Mouse (Mus musculus): ENCODE measurements at regions not wholly inside any gene's neighbourhood (a gene's known extent, or its start where the extent isn't known, plus 50 kb on each side); places are given as distances from the start of the nearest gene placed in this dataset.
A peak's percentile ranks its signal among the peaks of the same experiment; 100 is the strongest.

DNA sequence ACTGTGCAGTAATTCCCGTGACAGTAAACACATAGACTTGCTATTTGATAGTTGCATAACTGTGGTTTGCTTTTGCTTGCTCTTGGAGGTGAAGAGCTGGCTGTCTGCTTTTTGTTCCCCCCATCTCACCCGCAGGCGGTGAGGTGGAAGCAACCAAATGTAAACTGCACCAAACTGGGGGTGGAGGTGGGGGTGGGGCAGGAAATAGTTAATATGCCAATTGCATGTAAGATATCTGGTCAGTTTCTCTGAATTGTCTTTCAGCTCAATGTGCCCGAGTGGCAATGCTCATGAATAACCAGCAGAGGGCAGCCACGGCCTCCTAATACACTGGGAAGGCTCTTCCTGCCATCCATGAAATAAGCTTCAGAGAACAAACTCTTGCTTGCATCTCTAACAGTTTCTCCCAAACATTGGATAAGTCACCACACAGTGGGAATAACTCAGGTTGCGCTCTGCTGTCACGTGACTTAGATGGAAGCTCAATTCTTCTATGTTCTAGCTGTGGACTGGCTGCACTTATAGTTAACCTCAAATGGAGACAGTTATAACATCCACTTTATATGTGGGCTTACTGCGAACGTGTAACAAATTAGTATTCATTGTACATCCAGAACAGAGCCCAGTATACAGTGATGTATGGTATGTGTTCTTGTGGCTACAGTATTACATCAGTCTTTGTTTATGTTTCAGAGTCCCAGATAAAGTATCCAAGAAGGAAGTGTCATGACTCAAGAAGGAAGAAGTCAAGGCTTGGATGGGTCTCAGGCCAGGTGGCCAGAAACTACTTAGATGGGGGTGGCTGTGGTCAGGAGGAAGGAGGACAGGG is 62.0 kb upstream of the Egflam start:
- peak; percentile 83 for DNase-seq (ENCODE audit: low spot score)

DNA sequence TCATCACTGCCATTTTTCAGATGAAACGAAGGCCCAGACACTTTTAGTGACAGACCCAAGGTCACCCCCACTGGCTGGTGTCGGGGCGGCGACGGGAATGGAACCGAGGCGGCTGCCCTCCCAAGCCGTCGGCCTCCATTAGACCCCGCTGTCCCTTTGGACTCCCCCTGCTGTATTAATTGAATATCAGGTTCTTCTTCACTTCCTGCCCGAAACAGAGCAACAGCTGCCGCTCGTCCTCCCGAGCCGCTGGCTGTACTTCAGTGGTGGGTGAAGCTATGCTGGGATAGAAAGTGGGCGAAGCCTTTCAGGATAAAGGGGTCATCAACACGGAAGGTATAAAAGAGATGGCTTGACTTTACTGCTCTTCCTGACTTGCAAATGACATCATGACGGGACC is 64.4 kb upstream of the Egflam start:
- DNase-seq (ENCODE audit: low spot score) = no peak

DNA sequence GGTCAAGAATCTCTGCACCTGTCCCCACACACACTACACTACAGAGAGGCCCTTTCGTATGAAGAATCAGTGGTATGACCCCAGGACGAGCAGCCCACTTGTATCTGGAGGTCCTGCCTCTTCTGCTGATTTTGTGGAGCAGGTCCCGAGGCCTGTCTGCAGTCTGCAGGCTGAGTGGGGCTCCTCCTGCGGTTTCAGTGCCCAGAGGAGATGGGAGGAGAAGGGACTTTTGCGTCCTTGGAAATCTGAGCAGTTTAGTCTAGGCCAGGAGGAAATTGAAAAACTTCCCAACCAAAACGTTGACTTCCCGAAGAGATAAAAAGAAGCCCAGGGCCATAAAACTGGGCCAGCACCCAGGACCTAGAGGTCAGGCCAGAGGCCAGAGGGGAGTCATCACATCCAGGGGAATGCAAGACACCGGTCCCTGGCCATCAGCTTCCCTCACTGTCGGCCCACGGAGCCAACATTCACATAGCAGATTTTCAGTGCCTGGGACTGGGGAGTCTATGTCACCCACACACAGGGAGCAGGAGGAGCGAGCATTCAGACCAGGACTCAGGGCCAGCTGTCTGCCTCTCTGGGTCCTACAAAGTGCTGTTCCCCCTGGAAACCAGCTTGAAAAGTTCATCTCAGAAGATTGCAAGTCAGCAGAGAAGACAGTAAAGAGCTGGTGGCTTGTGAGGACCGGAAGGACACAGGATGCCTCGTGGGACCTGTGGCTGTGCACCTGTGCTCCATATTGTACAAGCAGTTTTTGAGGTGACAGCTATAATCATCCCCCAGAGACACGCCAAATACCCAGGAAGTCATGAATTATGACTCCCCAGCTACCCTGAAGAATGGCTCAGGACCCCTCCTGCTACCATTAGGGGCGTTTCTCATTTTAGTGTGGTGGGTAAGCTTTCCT is 65.5 kb upstream of the Egflam start:
- DNase-seq (ENCODE audit: low spot score) = no peak

DNA sequence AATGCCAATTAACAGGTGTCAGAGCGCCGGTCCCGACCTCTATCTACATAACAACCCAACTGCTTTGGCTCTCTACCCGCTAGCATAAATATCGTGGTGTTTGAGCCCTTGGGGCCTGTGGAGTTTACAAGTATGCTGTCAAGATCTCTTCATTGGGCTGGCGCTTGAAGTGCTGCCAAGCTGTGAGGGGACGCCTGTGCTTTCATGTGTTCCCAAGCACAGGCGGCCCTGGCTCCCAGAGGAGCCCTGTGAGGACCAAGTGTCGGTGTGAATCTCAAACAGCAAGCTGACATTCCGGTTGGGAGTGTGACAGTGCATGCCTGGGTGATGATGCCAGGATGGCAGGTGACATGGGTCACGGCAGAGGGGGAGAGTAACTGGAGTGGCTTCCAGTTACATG is 82.0 kb upstream of the Egflam start:
- no peak for DNase-seq (ENCODE audit: low spot score)

DNA sequence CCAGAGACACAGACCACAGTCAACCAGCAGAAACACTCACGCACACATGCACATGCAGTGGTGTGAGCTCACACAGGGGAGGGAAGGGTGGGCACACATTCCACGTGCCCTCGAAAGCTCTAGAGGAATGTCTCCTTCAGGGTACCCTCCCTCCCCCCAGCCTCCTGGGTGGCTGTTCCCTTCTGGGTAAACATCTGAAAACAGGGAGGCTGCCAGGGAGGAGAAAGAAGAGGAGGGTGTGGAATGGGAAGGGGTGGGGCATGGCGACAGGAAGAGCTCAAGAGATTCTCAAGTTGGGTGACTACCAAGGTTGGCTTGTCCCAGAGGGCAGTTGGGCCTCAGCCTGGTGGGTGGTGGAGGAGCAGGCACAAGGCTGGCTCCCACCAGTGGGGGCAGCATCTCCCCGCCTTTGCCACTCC is 82.6 kb upstream of the Egflam start:
- DNase-seq (ENCODE audit: low spot score) = no peak

DNA sequence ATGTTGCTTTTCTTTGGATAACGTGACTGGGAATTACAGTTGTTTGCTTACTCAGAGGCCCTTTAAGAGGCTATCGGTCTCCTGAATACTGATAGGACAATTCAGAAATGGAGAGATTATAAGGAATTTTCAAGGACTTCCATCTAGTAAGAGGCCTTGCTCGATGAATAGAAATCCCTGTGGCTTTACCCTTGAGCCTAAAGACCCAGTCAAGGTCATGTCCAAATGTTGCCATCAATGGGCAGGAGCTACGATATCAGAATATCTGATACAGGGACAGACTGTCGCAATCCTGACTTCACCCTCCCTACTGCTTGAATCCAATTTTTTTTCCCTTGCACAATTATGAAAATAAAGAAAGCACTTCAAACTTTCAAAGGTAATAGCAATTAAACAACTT is 85.5 kb upstream of the Egflam start:
- no peak for DNase-seq (ENCODE audit: low spot score)

DNA sequence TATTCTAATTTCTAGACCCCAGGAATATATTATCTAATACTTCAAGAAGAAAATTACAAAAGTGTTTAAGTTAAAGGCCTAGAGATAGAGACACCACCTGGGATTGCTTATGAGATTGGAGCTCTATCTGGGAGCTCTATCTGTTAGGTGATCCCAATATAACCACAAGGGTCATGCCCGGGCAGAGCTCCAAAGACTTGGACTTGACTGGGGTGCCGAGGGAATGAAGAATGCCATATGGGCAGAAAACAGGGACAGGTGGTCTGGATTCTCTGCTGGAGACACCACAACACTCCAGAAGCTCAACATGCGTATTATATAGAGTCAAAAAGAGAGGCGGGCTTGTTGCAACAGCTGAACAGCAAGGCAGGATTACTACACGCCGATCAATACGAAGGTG is 92.9 kb upstream of the Egflam start:
- no peak for DNase-seq (ENCODE audit: low spot score)

DNA sequence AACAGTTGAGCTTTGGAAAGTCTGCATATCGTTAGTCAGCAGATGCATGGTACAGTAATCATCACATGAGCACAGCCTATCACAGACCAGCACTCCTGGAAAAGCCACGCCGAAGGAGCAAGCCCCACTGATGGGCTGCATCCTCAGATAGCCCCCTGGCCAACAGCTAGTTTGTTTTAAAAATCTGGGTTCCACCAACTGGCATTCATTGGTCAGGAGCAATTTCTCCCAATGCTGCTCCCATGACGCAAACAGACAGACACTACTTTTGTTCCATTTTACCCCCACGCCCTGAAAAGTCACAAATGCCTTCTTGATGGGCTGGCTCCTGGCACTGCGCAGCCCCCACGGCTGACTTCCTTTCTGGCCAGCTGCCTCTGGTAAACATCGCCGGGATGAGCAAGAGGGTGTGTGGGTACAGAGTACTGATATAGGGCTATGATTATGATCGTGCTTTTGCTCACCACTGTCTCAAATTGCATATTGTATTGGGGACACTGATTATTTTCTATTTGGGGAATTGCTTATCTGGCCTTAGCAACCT is 95.0 kb upstream of the Egflam start:
- DNase-seq (ENCODE audit: low spot score) = no peak

DNA sequence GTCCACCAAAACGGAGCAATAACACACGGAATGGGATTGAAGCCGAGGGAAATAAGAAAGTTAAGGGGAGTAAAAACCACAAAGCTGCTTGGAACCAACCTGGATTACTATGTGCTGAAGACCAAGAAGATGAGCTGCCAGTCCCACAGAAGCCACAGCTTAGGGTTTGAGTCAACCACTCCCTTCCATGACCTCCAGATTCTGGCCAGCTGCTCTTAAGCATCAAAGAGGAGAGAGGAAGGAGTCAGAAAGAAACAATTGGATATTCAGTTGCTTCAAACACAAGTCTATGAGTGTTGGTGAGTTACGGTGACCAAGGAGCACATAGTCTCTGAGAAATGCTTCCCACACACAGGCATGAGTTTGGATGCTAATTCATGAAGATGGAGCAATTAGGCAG is 99.7 kb upstream of the Egflam start:
- DNase-seq (ENCODE audit: low spot score) = no peak

DNA sequence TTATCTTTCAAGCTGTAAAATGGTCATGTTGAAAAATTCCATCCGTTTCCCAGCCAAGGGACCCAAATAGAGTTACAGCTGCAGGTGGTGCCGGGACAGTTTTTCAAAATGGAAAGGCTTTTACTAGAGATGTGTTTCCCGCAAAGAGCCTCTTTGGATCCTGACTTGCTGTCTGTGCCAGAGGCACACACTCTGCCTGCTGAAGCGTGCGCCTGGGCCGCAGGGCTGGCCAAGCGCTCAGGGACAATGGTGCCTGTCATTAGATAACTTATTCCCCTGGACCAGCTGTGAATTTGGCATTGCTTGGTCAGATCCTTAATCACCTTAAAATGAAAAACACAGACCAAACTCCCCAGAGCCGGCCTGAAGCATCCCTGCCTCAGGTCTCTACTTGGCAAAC is 110.3 kb upstream of the Egflam start:
- DNase-seq (ENCODE audit: low spot score) = peak; percentile 22

DNA sequence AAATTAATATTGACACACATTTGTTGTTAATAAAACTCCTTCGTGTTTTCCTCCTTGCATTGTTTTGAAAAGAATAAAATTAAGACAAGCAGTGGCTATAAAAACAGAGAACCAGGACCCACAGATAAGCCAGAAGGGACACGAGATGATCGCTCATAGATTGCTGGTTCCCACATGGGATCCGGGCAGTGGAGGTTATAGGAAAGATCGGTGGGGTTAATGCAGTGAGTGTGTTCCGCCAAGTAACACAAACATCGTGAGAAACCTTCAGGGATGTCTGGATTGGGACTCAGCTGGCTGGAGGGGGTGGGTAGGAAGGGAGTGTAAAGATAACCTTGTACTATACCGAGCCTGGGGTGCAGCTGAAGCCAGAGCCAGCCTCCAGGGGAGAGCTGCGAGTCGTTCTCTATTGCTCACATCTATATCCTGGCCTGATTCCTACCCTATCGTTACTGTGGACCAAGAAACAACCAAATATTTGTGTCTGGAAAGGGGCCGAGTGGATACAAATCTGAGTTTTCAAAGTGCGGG is 116.6 kb upstream of the Egflam start:
- DNase-seq (ENCODE audit: low spot score) = no peak

DNA sequence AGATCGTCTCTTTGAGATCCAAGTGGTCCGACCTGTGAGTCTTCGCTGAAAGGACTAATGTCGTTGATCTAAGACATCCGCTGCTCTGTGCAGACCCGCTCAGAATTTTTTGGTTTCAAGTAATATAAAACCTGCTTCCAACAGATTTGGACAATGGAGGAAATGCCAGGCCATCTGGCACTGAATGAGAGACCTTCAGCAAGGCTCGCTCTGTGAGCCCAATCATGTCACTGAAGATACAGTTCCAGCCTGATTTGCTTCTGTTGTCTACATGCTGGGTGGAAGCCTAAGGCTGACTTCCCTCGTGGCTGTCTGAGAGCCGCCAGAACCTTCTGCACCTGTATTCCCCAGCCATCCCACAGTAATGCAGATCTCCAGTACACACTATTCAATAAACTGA is 123.4 kb upstream of the Egflam start:
- DNase-seq (ENCODE audit: low spot score) = no peak

DNA sequence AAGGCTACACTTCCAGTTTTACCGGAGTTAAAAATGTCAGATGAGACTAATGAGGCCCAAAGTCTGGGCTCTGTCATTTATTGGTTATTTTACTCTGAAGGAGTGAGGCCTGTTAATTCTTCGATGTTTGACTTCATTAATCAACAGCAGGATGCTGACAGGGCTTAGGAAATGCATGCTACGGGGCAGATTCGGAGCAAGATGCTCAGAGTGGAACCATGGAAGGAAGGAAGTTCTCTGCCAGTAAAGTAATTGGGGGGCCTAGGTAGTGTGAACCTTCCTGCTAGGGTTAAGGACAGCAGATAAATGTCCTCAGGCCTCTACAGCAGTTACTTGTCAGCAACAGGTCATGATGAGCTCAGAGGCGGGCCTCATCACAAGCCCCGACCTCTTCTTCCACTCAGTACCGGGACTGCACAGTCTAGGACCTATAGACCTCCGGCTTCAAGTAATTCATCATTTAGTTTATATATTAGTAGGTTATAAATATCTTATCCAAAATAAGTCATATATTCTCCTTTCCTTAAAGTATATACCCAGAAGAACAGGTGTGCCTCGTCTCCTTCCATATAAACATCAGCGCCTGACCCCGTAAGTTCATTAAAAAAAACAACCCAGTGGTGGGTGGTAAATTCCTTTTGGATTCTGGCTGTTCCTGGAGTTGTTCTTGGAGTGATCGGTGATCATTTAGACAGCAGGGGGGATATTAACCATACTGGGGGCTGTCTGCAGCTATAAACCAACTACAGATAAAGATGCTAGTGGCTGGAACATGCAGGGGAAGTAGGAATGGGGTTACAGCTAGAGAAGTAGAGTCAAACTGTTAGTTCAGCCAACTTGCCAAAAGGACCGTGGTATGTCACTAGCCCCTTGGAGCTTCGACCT is 124.9 kb upstream of the Egflam start:
- no peak for DNase-seq (ENCODE audit: low spot score)

DNA sequence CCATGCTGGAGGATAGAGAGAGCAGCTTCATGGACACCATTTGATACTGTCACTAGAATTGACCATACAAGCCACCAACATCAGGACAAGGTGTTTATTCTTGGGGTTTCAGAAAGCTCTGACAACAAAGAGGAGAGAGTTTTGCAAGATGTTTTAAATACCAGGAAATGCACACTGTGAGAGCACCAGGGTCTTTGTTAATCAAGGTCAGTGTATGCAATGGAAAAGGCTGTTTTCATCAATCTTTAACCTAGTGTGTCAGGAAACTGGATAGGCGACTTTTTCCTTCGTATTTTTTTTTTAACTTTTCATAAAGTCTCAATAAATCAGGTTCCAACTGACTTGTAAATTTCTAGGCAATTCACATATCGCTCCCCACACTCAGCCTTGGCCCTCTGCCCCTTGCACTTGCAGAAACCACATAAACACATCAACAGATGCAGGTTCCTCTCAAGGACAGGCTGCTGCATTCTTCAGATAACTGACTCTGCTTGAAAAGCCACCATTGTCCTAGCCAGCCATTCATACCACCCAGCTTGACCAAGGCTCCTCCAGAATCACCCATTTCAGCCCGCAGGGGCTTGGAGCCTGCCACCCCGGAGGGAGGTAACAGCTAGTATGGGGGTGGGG is 132.9 kb upstream of the Egflam start:
- peak; percentile 54 for DNase-seq (ENCODE audit: low spot score)

DNA sequence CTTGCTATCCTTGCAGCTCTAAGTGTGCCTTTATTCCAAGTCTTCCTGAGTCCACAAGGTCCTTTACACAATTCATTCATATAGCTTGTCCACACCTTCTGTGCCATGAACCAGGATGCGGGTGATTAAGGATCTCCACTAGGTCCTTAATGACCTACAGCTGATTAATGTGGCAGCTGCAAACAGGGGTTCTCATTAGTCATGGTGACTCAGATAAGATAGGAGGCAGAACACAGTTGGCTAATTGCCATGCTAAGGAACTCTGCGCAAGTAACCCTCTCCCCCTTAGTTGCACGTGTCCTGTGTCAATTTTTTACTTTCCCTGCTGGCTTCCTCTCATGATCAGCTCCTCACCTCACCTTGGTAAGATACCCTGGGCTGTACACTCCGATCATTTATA is 139.7 kb upstream of the Egflam start:
- no peak for DNase-seq (ENCODE audit: low spot score)

DNA sequence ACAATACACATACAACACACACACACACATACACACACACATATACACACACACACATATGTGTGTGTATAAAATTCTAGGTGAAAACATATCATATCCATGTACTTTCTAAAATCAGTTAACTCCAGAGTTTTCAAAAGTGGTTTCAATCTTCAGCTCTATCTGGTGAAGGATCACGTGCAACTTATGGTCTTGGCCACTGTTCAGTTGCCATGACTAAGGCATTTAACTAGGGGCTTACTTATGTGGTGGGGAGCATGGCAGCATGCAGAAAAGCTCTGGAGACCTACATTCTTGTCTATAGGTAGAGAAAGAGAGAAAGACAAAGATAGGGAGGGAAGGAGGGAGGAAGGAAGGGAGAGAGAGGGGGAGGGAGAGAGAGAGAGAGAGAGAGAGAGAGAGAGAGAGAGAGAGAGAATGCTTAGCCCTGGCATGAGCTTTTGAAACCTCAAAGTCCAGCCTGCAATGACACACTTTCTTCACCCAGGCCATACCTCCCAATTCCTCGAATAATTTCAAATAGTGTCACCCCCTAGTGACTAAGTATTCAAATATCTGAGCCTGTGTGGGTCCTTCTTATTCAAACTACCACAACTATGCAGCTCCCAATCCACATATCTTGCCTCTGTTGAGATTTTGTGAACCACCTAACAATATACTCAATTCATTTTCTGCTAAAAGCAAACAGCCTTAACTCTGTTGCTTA is 155.1 kb upstream of the Egflam start:
- no peak for DNase-seq (ENCODE audit: low spot score)

DNA sequence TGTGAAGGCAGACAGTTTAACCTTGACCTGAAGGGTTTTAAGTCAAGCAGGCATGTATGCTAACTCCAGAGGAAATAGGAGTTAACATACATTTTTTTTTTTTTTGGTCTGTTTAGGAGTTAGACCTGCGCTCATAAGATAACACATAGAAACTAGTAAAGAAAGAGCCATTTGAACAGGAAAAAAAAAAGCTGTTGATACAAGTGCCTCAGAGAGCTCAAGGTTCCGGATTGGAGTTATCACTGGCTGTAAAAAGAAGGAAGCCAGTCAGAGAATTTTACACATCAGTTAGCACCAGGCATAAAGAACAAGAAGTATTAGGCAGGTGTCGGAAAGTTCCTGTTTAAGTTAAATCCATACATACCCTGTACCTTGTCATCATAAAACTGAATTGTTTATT is 156.2 kb upstream of the Egflam start:
- DNase-seq (ENCODE audit: low spot score) = no peak

DNA sequence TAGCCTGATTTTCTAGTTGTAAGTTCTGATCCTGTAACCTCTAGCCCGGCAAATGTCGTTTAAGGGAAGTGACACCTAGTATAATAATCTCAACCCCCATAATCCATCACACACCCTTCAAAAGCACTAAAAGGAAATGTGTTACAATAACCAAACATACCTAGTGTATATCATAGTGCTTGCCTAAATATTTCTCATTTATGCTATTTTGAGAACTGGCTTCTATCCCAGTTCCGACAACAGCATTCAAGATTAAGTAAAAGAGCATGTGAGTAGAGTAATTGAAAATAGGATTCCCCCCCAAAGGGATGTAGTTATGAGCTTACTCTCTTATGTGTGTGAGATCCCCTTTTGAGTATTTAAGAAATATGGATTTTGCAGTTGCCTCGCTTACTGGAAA is 165.1 kb upstream of the Egflam start:
- DNase-seq (ENCODE audit: low spot score) = no peak

DNA sequence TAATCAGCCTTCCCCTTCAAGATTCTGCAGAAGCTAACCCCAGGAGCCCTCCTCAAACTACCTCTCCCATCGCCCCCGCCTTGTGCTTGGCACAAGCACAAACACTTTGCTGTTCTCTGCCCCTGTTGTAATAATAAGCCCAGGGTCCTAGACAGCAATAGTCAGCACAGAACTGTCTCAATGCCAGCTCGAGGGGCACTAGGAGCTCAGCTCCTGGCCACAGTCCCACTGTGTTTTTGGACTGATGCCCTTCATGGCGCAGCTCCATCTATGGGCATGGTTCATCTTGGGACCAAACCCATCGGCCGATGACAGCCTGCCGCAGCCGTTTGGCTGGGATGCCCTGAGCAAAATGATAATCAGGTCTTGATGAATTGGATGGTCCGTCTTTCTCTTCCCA is 165.5 kb upstream of the Egflam start:
- DNase-seq (ENCODE audit: low spot score) = no peak

DNA sequence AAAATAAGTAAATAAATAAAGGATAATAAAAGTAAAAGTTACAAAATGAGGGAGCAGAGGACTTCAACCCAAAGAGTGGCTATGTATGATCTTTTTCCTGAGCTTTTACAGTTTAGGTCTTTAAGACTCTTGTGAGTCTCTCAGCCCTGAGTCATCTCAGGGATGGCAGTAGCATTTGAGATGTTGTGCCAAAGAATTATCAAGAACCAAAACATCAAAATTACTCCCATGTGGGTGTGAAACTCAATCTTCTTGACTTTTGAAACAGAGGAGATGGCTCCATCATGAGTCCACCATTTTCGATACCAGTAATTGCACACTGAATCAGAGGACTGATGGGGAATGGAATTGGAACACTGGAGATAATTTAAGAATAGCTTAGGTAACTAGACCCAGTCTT is 174.0 kb upstream of the Egflam start:
- DNase-seq (ENCODE audit: low spot score) = no peak

DNA sequence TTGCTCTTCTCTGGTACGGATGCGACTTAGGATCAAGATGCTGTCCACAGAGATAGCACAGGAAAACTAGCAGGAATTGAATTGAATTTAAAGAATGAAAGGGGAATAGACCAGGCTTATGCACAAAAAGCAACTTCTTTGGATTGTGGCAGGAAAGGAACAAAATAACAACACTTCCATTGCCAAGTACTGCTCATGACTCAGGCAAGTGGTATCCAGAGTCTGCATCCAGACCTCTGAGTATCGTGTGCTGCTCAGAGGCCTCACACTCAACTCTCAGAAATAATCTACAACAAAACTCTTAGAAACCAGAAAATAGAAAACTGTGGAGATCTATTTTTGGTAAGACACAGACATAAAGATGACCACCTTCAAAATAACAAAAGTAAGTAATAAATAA is 176.1 kb upstream of the Egflam start:
- DNase-seq (ENCODE audit: low spot score) = no peak
